Mouse (Mus musculus) stomach, postnatal 0 days (tissue): ENCODE measurements around the gene Olfr1112.

ENCODE experiments used
- CTCF ChIP-seq: IDR thresholded peaks from 2 replicates; pipeline ENCODE4 v1.5.1; 2016; ENCODE audit warnings: antibody characterized with exemption, low read depth, mild to moderate bottlenecking, moderate library complexity
- EP300 ChIP-seq: optimal IDR thresholded peaks from 2 replicates; pipeline ENCODE3; 2016; ENCODE audit warnings: antibody characterized with exemption

DNA sequence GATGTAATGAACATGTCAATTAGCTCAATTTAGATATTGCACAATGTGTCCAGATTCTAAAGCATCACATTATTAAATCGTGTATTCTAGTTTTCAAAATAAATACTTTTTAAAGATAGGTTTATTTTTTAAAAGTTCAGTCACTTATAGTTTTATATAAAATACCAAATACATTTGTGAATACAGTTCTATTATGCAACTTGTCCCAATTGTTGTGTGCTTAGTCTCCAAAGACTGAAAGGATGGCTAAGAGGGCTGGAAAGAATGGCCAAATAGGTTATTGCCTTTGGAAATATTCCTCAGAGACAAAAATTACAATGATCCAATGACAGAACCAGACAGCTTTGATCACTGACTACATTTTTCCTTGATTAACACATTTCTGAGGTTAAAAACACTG is at the start of gene Olfr1112:
- TF ChIP-seq CTCF (no peak), EP300 (no peak)
